Mouse (Mus musculus) adrenal gland, postnatal 25 days (tissue): ENCODE data around the gene Gps2. TPM values are rescaled to one million over a fixed set of nuclear protein-coding genes. Genes with fewer than 3 reads are reported as not detected.
A peak's percentile ranks its signal among the peaks of the same experiment; 100 is the strongest.
"Not testable (repeated sequence)": the region's sequence is repeated elsewhere in the genome, so short reads cannot be mapped to it uniquely, and the experiment has no call there.

ENCODE experiments used
- DNase-seq: peaks from one replicate; pipeline ENCODE4 v3.0.0; 2021; ENCODE audit warnings: mixed read lengths
- total RNA-seq: library from RNA; stranded (reverse); gene quantifications from 2 replicates; pipeline ENCODE4 v1.2.3, GENCODE M21; 2021

Gps2 gene
- total RNA-seq, 1 experiment from 2014 or later, result 62.5 TPM

DNA sequence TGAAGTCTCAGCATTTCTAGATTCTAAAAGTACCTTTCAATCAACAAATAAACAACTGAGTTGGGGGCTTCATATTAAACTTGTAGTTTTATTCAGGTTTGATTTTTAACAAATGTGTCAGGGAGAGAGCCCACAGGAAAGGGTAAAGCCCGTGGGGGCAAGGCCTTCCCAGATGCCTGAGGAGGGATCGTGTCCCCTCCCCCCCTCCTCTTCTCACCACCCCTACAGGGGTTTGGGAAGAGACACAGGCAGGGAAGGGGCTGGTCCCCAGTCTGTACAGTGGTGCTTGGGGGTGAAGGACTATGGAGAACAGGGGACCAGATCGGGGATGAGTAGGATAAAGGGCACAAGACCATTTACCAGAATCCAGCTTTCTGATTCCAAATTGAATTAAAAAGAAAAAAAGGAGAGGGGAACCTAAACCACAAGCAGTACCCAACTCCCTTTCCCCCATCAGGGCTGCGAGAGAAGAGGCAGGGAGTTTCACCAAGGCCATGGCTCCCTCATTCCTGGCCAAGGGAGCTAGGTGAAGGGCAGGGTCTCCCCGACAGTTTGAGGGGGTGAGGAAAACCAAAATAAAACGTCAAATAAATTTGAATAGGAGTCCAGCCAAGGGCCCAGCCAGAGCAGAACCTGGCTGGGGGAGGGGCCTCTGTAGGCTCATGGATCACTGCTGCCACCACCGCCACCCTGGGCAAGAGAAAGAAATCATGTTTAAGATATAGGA, 3.1 kb downstream of the Gps2 start:
- DNase-seq, result not testable (repeated sequence)

DNA sequence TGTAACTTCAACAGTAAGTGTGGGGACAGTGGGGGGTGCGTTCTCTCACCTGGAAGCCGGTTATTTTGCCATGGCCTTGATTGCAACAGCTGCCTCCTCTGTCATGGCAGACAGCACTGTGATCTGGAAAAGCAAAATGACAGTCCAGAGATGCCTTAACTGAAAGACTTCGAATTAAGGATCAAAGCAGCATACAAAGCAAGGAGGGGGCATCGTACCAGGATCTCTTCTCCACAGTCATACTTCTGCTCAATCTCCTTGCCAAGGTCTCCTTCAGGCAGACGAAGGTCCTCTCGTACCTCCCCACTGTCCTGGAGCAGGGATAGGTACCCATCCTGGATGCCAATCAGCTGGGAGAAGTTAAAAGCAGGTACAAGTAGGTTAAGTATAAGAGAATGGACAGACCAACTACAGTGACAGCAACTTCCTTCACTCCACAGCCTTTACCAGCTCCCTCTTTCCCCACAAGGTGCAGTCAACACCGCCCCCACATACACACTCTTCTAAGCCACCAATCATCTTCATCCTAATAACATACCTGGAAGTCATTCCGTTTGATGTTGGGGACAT, 3.8 kb downstream of the Gps2 start:
- no peak for DNase-seq

DNA sequence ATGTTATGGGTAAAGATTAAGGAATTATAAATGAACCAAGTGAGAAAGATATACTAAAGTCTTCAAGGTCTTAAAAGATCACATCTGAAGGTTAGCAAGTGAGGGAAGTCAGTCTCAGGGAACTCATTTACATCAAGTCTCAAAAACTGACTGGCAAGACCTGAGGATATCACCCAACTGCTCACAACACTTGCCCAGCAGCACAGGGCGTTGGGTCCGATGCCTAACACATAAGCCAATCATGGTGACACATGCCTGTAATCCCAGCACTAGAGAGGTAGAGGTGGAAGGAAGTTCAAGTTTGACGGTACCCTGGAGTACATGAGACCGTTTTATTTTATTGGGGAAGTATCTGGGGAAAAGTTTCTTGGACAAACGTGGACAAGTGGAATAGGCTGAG, 4.4 kb downstream of the Gps2 start:
- no peak for DNase-seq

DNA sequence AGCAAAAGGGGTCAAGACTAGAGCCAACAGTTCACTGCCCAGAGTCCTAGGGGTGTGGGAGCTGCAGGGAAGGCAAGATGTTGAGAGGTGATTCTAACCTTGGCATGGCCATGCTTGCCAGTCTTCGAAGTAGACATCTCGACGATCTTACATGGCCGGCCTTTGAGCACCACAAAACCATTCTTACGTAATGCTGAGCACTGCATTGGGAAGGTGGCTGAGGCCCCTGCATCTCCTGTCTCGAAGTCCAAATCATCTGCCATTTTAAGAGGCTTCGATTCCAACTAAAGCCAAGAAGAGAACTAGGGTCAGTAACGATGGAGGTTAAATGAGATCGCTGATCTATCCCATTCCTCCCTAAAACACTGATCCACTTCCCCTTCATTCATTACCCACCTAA, 5.4 kb downstream of the Gps2 start:
- no peak for DNase-seq

DNA sequence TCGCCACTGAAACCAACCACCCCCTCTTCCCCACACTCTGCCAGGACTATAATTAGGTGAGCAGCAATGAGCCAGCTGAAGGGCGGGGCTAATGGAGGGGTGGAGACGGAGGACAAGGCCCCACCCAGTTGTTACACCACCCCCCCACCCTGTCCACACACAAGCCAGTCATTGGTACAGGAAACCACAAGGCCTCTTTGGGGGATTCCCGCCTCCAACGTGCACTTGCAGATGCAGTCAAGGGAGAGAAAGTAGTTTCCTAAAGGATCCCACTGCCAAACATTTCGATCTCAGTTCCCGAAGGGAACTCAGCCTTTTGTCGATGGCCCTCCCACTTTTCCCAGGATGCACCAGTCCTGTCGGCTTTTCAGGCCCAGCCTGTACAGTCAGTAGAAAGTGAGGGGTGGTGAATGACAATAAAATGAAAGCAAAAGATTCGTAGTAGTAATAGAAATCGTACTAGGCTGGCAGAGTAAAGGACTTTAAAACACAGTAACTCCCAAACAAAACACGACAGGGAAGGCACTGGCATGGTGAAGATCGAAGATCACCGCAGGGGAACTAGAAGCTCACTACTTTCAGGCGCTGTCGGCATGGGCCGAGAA, 6.1 kb downstream of the Gps2 start:
- peak; percentile 80 for DNase-seq

DNA sequence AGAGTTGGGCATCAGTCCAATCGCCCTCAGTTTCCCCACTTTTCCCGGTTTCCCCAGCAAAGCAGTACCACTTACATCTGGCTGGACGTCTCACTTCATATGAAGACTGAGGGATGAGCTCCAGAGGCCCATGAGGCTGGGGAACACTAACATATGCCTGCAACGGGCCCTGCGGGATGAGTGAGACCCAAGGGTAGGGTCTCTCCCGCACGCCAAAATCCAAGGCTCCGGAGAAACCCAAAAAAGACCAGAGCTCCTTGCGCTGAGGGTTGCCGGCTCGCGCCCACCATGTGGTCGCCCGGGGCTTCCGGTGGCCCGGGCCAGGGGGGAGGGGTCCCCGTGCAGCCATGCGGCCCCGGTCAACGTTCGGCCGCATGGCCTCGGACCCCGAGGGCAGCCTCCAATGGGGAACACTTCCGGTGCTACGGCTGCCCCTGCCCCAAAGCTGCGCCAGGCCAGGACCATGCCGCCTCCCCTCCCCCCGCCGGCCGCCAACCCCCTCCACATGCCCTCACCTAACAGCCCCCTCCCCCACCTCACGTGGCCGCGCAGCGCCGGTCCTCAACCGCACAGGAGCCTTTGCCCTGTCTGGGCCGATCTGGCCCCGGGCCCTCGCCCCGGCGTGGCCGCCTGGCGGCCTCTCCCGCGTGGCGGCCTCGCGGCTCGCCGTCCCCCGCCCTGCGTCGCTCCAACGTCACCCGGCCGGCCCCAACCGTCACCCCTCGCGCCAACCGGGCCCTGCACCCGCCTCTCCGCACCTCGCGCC, 6.8 kb downstream of the Gps2 start:
- peak; percentile 62 for DNase-seq

DNA sequence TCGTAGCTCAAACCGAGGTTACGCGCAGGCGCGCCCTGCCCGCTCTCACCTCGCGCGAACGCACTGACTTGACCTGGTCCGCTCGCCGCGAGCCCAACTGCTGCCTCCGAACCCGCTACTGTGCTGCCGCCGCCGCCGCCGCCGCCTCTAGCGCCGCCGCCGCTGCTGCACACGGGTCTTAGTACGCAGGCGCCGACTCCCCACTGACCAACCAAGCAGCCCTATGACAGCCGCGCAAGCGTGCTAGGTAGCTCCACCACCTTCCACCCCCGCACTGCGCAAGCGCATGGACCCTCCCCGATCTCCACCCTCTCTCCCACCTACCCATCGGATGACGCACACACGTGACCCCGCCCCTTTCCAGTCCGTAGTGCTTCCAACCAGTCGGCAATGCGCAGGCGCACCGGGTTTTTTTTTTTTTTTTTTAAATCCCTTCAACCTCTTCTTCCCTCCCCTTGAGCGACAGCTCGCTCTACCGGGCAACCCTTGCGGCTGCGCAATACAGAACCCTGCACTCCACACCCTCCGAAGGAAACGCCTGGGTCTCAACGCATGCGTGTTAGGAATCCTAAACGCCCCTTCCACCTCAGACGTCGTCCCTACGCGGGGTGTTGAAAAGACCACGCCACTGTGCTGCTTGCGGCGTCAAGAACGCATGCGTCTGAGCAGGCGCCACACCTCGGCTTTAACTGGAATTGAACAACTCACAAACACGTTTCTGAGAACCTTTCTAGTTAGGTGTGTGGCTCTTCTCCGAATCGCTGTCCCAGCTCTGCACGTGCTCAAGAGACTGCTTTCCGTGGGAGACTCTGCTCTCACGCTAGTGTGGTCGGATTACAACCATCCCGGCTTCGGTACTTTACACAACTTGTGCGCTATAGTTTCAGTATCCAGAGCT, 7.7 kb downstream of the Gps2 start, which contains the start of gene Eif5a:
Gene Eif5a (minus strand): TSS at position 845 of the 898 bp plus-strand sequence.
- DNase-seq, result peak; percentile 100

DNA sequence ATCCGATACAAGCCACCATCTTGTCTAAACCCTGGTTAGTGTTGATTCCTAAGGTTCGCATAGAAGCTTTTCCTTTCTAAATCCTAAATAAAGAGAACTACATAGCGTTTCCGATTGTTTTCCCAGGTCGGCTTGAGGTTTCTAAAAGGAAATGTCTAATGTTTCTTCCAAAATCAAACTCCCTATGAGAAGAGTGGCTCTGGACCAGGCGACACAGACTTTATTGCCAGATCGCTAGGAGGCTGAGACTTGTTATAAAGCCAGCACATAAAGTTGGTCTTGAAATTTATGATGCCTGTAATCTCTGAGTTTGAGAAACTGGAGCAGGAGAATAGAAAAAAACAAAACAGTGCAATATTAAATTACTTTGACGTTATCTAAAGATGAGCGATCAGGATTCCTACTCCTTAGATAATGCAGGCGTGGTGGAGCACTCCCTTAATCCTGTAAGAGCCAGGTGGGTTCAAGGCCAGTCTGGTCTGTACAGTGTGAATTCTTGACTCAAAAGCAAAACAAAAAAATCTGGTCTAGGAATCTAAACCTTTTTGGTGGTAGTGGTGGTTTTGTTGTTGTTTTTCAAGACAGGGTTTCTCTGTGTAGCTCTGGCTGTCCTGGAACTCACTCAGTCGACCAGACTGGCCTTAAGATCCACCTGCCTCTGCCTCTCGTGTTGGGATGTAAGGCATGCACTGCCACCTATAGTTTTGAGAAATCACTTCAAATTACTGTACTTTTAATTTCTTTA, 8.5 kb downstream of the Gps2 start:
- DNase-seq, result no peak

DNA sequence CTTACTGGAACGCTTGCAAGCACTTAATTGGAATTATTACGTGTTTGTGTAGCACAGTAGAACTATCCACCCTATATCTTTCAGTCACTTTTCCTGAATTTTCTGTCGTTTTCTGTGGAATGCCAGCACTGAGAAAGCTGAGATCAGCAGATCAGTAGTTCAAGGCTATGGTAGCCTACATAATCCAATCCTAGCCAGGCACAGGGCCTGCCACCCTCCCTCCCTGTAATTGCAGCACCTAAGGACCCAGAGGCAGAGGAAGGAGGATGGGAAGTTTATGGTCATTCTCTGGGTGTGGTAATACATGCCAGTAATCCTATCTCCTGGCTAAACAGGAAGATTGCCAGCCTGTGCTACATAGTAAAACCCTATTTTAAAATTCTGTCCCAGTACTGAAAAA, 9.1 kb downstream of the Gps2 start:
- no peak for DNase-seq

DNA sequence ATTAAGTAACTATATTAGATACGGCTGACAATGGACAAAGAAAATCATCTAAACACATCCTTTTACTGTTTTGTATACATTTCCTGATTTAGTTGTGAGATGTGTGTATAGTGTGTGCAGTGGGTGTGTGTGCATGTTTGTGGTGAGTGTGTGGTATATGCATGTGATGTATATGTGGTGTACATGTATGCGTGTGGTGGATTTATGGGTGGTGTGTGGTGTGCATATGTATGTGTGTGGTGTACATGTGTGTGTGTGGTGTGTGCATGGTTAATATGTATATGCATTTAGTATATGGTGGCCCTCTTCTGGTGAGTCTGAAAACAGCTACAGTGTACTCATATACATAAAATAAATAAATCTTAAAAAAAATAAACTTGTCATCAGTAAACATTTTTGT, 13.8 kb downstream of the Gps2 start:
- no peak for DNase-seq

DNA sequence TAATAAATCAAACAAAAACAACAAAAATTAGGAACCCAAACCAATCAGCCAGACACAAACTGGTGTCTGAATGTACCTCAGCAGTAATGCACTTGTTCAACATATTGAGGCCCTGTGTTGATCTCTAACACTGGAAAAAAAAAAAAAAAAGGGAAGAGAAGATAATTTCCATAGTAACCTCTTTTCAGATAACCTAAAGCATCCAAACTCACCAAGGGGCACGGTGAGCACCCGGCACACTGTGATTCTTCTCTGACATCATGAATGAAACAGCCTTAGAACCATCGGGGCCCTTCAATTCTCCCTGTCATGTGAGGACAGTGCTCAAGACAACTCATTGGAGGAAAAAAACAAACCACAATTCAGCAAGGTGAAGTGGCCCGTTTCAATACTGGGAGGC, 16.0 kb downstream of the Gps2 start:
- DNase-seq, result no peak

DNA sequence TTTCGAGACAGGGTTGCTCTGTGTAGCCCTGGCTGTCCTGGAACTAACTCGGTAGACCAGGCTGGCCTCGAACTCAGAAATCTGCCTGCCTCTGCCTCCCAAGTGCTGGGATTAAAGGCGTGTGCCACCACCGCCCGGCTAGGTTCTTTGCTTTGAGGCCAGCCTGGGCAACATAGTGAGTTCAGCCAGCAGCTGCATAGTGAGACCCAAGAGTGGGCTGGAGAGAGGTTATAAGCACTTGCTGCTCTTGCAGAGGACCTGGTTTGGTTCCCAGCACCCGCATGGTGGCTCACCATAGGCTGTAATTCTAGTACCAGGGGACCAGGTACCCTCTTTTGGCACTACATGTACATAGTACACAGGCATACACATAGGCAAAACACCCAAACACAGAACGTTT, 16.5 kb downstream of the Gps2 start:
- DNase-seq, result not testable (repeated sequence)

DNA sequence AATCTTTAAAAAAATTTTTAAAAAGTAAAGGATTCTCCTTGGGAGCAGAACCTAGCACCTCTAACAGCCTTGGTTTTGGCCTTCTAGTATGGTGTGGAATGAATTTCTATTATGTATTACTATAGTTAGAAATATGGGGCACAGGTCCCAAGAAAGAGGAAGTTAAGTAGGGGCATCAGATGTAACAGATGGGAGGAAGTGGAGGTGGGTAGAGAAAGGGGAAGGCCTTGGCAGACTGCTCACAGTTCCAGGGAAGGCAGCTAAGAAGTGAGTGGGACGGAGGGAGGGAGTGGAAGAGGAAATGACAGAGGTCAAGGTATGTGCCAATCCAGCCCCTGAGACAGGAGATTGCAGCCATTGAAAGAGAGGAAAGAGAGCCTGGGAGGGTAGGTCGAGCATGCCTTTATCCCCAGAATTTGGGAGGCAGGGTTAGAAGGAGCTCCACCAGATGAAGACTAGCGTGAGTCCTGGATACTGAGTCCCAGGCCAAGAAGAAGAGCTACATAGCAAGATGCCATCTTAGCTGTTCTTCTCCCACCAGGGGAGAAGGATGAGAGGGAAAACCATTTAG, 17.4 kb downstream of the Gps2 start:
- no peak for DNase-seq

DNA sequence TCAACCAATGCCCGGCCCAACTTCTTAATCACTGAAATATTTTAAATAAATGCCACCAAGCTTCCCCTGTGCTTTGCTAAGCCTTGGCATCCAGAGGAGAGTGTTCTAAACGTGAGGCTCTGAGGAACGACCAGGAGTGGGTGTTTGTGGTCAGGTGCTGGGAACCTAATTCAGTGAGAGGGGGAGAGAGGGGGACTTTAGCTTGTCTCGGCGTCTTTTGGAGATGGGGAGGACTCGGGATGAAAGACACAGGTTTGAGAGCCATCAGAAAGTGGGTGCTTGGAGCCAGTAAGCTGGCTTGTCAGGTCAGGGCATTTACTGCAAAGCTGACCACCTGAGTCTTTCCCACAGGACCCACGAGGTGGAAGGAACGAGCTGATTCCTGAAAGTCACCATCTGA, 18.1 kb downstream of the Gps2 start:
- no peak for DNase-seq

DNA sequence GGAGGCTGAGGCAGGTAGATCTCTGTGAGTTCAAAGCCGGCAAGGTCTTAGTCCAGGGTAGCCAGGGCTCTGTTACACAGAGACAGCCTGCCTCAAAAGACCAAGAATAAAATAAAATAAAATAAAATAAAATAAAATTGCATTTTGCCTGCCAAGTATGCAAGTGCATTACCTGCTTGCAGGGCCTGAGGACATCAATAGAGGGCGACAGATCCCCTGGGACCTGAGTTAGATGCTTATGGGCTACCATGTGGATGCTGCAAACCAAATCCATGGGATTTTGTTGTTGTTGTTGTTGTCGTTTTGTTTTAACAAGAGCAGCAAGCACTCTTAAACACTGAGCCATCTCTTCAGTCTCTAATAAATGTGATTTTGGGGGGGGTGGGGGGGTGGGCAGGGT, 18.6 kb downstream of the Gps2 start:
- DNase-seq, result no peak

DNA sequence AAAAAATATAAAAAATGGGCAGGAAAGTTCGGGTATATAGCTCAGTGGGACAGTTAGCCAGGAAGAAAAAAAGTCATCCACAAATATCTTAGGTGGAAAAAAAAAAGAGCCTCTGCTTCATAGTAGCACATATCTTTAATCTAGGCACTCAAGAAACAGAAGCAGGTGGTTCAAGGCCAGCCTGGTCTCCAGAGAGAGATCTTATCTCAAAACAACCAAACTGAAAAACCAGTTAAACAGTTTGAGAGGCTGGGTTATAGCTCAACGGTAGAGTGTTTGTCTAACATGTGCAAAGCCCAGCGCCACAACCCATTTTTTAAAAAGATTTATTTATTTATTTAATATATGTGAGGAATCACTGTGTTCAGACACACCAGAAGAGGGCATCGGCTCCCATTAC, 19.4 kb downstream of the Gps2 start:
- no peak for DNase-seq

DNA sequence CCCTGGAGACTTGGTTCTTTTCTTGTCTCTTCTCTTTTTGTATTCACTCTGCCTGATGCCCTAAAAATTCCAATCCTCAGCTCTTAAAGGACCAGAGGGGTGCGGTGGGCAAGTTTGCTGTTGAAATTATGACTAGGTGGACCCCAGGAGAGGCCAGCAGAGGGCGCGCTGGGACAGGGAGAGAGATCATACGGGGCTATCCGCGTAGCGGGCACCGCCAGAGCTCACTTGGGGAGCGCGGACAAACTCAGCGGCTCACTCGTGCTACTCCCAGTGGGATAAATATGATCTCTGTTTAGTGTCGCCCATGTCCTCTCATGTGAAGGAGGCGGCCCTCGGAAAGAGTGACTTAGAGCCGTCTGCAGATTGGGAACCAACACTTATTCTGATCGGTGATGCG, 20.5 kb downstream of the Gps2 start:
- DNase-seq, result peak; percentile 97

DNA sequence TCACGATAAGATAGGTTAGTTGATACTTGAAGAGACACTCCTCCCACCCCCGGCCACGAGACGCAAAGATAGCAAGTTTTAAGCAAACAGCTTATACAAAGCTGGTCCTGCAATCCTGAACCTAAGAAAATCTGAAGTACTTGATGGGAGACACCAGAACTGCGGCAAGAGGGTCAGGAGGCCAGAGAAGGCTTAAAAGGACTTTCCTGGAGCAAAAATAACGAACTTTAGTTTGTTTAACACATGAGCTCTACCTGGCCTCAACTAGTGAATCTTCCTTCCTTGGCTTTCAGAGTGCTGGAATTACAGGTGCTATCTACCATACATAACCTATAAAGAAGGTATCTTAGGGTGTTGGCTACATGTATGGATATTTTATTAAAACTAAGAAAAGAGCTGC, 21.0 kb downstream of the Gps2 start:
- no peak for DNase-seq

DNA sequence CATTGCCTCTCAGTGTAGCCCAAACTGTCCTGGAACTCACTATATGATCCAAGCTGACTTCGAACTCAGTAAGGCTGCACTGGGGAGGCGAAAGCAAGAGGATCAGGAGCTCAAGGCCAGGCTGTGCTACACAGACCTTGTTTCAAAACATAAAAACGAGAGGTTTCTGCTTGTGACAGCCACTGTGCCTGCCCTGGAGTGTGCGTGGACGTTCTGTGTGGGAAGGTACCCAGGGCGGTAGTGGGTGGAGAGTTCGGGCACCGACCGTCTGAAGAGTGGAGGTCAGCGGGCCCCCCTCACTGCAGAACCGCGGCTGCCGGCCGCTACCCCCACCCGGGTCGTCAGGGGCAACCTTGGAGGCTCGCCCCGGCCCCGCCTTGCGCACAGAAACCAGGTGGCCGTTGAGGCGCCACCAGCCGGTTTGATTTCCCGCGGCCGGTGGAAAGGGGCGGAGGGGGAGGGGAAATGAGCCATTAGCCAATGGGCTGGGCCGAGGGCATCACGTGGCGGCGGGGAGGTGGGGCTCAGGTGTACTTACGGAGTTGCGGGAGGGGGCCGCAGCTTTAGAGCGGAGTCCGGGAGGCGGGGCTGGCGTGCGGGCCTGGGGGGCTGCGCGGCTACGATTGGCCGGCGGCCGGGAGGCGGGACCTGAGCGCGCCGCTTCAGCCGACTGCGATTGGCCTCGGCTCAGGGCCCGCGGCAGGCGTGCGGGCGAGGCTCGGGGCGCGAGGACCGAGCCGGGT, 21.6 kb downstream of the Gps2 start, which contains the start of gene Ybx2:
Gene Ybx2 (plus strand): TSS at position 660 of the 743 bp plus-strand sequence.
- peak; percentile 91 for DNase-seq

DNA sequence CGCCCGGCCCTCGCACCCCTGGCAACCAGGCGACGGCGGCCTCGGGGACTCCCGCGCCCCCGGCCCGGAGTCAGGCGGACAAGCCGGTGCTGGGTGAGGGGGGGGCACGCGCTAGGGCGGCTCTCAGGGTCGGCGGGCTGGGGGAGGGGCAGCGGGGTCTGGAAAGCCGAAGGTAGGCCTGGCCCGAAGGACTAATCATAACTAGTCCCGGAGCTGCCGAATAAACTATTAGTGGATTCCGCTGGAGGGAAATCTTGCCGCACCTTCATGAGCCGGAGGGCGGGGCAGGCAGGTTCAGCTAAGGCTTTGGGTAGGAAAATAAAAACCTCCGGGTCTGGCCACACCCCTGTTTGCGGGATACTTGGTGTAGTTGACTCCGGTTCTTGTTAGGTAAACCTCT, 22.5 kb downstream of the Gps2 start:
- no peak for DNase-seq
